Mouse (Mus musculus) embryo, embryonic 9.5 days (tissue): Measurements from ENCODE around the gene Htra3.

Source experiments
- DNase-seq: peaks from one replicate; pipeline ENCODE4 v3.0.0-alpha.2; 2017; ENCODE audit errors: extremely low spot score

Htra3 gene

GRCm38 (mm10) chr5:35679256-35680155, at the start of gene Htra3:
Gene Htra3, minus strand, starts transcription at chr5:35679782.
- DNase-seq = no peak

DNA sequence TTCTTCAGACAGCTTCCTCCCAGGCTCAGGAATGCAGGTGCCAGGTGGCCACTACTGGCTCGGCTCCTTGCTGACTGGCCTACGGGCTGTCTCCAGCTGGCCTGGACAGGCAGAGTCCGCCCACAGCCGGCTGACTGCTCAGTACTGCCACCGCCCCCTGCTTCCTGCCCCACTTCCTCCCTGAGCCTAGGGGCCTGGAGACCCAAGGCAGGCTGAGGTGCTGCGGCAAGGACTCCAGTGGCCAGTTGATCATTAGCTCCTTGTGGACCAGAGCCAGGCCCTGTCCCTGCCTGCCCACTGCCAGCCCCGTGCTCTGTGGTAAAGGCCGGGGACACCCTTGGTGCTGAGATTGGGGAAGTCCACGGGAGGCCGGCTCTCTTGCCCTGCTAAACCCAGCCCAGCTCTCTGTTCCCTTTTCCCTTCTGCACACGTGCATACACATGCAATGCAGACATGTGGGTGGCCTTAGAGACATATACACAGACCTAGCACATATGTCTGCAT, 49.4 kb upstream of the Htra3 start:
- DNase-seq = peak; percentile 21

DNA sequence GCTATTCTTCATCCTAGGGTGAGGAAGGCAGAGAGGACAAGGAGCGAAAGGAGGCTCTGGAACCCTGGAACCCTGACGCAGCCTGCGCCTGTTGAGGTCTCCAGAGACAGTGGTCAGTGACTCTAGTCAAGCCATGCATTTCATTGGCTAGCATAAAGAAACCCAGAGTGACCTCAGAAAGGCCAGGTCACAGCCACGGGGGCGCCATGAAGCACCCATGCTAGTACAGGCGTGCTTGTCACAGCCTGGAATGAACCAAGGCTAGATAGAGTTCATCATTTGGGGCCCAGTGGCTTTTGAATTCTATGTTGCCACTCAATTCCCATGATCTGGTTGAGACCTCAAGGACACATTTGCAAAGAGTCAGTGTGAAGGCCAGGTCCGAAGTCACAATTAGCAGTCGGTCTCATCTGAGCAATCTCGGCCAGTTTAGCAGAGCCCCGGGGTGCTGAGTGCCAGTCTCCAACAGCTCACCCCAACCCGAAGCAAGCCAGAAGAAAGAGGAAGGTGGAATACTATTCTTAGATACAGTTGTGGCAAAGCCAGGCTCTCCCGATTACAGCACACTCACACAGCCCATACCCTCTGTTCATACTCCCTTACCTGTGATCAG, 48.9 kb upstream of the Htra3 start:
- no peak for DNase-seq

- no peak for DNase-seq
Measured at GRCm38 (mm10) chr5:35727447-35727846, 47.9 kb upstream of the Htra3 start.

DNA sequence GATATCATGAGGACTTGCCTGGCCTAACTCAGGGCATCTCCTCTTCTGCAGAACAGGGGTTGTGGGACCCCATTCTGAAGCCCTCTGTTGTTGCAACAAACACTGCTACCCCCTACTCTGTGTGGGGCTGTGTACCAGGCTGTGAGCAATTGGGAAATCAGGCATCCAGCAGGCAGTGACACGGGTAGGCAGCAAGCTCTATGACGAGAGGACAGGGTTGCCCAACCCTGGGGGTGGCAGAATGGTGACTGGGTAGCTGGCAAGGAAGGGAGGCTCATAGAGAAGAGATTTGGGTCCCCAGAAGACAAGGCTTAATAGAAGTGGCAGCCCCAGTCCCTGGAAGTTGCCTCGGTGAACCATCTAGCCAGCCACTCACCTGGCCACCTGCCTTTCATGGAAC, 46.3 kb upstream of the Htra3 start:
- no peak for DNase-seq

DNA sequence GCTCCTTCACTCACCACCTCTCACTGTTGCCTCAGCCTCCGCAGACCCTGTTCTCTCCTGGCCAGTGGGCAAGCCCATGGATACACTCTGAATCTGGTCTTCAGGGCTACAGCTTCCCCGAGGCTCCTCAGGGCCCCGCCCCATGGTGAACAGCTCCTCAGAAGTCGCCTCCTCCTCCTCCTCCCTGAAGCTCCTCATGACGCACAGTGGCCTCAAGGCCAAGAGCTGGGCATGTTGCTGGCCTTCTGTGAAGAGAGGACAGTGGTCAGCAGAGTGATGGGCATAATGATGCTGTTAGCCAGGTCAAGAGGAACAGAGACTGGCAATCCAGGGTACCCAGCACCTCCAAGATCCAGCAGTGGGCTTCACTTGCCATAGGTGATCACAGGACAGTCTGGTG, 44.3 kb upstream of the Htra3 start:
- DNase-seq = no peak

GRCm38 (mm10) chr5:35722654-35723053, 43.1 kb upstream of the Htra3 start:
- DNase-seq = no peak

DNA sequence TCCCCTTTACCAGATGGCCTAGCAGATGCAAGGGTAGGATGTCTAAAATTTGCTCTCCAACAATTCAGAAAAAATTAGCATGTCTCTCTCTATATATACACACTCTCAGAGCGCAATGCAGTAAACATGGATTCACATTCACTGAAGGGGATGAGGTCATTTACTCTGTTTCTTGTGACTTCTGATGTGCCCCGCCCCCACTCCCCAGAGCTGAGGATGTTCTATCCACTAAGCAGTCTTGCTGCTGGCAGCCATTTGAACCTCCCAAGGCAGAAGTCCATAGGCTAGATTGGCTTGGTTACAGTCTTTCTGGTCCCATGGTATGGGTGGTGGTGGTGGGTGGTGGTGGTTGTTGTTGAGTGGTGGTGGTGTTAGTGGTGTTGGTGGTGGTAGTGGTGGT, 42.4 kb upstream of the Htra3 start:
- DNase-seq = no peak

DNA sequence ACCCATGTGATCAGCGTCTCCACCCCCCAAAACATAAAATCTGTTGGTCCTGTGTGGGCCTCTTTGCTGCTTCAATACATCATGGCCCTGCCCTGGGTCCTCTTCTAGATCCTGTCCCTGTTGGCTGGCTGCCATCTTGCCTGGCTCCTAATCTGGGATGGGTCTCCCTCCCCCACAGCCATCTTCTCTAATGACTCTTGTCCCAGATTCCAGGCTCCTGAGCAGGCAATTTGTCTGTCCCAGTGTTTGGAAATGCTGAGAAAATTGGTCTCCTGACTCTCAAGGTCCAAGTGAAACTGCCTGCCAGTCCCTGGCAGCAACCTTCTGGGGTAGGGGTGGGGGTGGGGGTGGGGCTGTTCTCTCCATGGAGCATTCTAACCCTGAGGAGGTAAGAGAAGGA, 40.3 kb upstream of the Htra3 start:
- DNase-seq = no peak

GRCm38 (mm10) chr5:35719343-35719742, 39.8 kb upstream of the Htra3 start:
- no peak for DNase-seq

- no peak for DNase-seq
Measured at GRCm38 (mm10) chr5:35718817-35719216, 39.2 kb upstream of the Htra3 start.

GRCm38 (mm10) chr5:35717946-35718345, 38.4 kb upstream of the Htra3 start:
- DNase-seq = peak; percentile 28

DNA sequence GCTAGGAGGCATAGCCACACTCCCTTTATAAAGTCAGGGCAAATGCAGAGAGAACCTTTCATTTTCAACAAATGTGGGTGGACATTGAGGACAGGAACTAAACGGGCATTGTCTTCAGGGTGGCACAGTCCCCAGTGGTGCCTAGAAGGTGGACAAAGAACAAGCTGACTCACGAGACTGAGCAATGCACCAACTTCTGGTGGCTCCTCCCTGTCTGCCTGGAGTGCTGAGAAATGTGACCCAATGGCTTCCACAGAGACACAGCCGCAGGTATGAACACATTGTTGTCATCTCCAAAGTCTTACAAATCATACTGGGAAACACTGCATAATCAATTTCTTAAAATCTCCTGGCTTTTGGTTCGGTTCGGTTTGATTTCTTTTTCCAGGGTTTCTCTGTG, 37.9 kb upstream of the Htra3 start:
- no peak for DNase-seq

- peak; percentile 75 for DNase-seq
Measured at GRCm38 (mm10) chr5:35713649-35714354, 34.2 kb upstream of the Htra3 start.

DNA sequence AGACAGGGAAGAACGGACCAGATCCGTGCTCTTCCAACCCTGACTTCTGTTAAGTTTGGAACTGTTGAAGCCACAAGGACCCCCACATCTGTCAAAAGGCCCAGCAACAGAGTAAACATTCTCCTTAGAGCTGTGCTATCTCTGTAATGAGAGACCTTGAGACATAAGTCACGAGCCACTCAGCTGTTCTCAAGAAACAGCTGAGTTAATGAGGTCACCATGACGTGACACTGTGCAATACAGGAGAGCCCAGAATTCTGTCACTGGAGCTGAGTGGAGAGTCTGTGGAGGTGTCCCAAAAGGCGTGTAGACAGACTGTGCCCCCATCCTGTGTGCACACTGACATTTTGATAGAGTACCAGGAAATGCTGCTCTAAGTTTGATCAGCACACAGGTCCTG, 32.9 kb upstream of the Htra3 start:
- DNase-seq = no peak

- no peak for DNase-seq
Measured at GRCm38 (mm10) chr5:35710931-35711330, 31.3 kb upstream of the Htra3 start.

- no peak for DNase-seq
Measured at GRCm38 (mm10) chr5:35710481-35710880, 30.9 kb upstream of the Htra3 start.

- no peak for DNase-seq
Measured at GRCm38 (mm10) chr5:35705411-35705810, 25.8 kb upstream of the Htra3 start.

DNA sequence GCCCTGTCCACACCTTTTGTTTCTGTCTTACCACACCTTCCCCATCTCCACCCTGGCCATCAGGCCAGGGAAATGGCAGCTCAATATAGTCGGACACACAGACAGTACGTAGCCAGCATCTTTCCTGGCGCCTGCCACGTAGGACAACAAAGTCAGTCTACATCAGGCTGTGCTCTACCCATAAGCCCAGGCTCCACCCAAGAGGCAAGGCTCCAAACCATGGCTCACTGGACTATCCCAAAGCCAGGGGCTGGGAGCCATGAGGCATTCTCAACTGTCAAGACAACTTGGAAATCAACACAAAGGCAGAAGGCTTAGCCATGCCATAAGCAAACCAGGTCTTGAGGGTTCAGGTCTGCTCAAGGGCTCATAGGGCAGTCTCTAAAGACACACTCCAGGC, 24.2 kb upstream of the Htra3 start:
- no peak for DNase-seq

- DNase-seq = no peak
Measured at GRCm38 (mm10) chr5:35703183-35703582, 23.6 kb upstream of the Htra3 start.

DNA sequence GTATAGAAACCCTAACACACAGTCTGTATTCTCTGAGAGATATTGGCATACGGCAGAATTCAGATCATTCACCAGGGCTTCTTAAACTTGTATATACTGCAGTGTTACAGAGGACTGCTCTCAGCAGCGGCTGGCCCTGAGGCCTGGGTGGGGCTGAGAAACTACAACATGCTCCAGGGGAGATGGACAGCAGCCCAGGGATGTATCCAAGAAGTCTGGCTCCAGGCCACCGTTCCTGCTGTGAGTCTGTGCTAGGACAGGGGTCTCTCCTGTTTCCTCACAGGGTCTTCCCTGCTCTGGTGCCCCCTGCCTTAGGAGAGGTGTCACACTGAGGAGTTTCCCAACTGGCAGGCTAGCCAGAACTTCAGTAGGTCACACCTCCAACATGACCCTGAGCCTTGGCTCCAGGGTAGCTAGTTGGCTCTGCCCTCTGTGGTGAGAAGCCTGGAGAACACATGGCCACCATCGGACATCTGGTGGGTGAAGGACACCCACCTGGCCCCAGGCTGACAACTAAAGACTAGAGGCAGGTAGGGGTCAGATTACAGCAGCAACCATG, 23.1 kb upstream of the Htra3 start:
- DNase-seq = no peak

DNA sequence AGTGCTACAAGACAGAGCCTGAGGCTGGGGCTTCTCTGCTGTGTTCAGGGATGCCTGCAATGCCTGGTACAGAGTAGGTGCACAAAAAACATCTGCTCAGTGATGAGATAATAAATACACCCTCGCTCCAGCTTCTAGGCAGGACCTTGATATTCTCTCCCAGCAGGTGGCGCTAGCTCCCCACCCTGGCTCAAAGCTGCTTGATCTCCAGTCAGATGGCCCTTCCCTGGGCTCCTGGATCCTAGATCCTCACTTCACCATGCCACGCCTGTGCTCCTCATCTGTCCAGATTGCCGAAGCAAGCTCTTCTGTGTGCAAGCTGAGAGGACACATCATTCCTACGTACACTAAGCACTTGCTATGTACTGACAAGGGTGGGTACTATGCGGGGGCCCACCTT, 21.5 kb upstream of the Htra3 start:
- DNase-seq = peak; percentile 64
